Mouse (Mus musculus) myocyte (in vitro differentiated cells): Measurements from ENCODE around the gene Rtn2. TPM values are rescaled to one million over a fixed set of nuclear protein-coding genes. Genes with fewer than 3 reads are reported as not detected.
A peak's percentile ranks its signal among the peaks of the same experiment; 100 is the strongest.

Experiments
- H3K27me3 ChIP-seq: one replicate; pipeline ENCODE4 v1.6.1; 2011; ENCODE audit not compliant: control insufficient read depth, insufficient read depth, insufficient read length
- H3K36me3 ChIP-seq: one replicate; pipeline ENCODE4 v1.6.1; 2011; ENCODE audit not compliant: control insufficient read depth, insufficient read depth
- H3K4me2 ChIP-seq: one replicate; pipeline ENCODE4 v1.6.1; 2011; ENCODE audit warnings: low read depth, control low read depth
- H3K4me3 ChIP-seq: one replicate; pipeline ENCODE4 v1.5.1; 2011; ENCODE audit warnings: mild to moderate bottlenecking, control low read depth, moderate library complexity
- H3K79me2 ChIP-seq: one replicate; pipeline ENCODE4 v1.6.1; 2011; ENCODE audit not compliant: control insufficient read depth, insufficient read depth
- H3ac ChIP-seq: one replicate; pipeline ENCODE4 v1.6.1; 2011; ENCODE audit not compliant: control insufficient read depth, insufficient read length
- CEBPB ChIP-seq: IDR thresholded peaks from 2 replicates; pipeline ENCODE4 v1.6.1; 2011; ENCODE audit warnings: mild to moderate bottlenecking, moderate library complexity; ENCODE audit not compliant: poor library complexity, insufficient read depth, severe bottlenecking
- E2F4 ChIP-seq: IDR thresholded peaks from one replicate; pipeline ENCODE4 v1.6.1; 2011; ENCODE audit warnings: mild to moderate bottlenecking, control low read depth, moderate library complexity; ENCODE audit not compliant: insufficient read depth
- MAX ChIP-seq: IDR thresholded peaks from one replicate; pipeline ENCODE4 v1.6.1; 2011; ENCODE audit warnings: low read depth, mild to moderate bottlenecking, control low read depth
- MYOD1 ChIP-seq, 3 experiments: IDR thresholded peaks; one replicate each; pipeline ENCODE4 v1.6.1; 2011; ENCODE audit warnings: control low read depth in 2 of 3, low read depth in 2 of 3, mild to moderate bottlenecking in 2 of 3, moderate library complexity in 1 of 3; ENCODE audit not compliant: insufficient read length in 2 of 3, control insufficient read depth in 1 of 3
- MYOG ChIP-seq, 3 experiments: IDR thresholded peaks; one replicate each; pipeline ENCODE4 v1.6.1; 2011; ENCODE audit warnings: control low read depth in 2 of 3, low read depth in 2 of 3, mild to moderate bottlenecking in 2 of 3; ENCODE audit not compliant: insufficient read length in 2 of 3, control insufficient read depth in 1 of 3, insufficient read depth in 1 of 3
- POLR2A ChIP-seq: IDR thresholded peaks from one replicate; pipeline ENCODE4 v1.6.1; 2011; ENCODE audit warnings: low read depth, mild to moderate bottlenecking, control low read depth, moderate library complexity; ENCODE audit not compliant: insufficient read length
- POLR2AphosphoS2 ChIP-seq: IDR thresholded peaks from one replicate; pipeline ENCODE4 v1.6.1; 2011; ENCODE audit warnings: low read depth, control low read depth; ENCODE audit not compliant: insufficient read length
- REST ChIP-seq: IDR thresholded peaks from one replicate; pipeline ENCODE4 v1.6.1; 2011; ENCODE audit warnings: mild to moderate bottlenecking, control low read depth, moderate library complexity; ENCODE audit not compliant: insufficient read depth, insufficient read length
- SRF ChIP-seq: IDR thresholded peaks from one replicate; pipeline ENCODE4 v1.6.1; 2011; ENCODE audit warnings: low read depth; ENCODE audit not compliant: control insufficient read depth, insufficient read length
- TCF12 ChIP-seq: IDR thresholded peaks from one replicate; pipeline ENCODE4 v1.6.1; 2011; ENCODE audit warnings: mild to moderate bottlenecking, control low read depth; ENCODE audit not compliant: poor library complexity, insufficient read depth, severe bottlenecking
- TCF3 ChIP-seq: IDR thresholded peaks from one replicate; pipeline ENCODE4 v1.6.1; 2011; ENCODE audit warnings: low read depth, control low read depth; ENCODE audit not compliant: insufficient read length
- USF1 ChIP-seq: IDR thresholded peaks from one replicate; pipeline ENCODE4 v1.6.1; 2011; ENCODE audit warnings: low read depth, mild to moderate bottlenecking, control low read depth, moderate library complexity
- polyA plus RNA-seq: library from polyadenylated mRNA; unstranded; fragments of >200 nt; fragmentation: generic; extraction: Trizol; gene quantifications from one replicate; pipeline ENCODE4 v1.2.1, GENCODE M21; 2012; ENCODE audit warnings: missing spikeins

Gene Rtn2
- polyA plus RNA-seq, 1 experiment = 340 TPM

GRCm38 (mm10) chr7:19245083-19245482 lies 37.3 kb upstream of the Rtn2 start:
- TF ChIP-seq POLR2AphosphoS2 (peak; percentile 5), MYOD1 (IDR thresholded peaks at IDR 0.05; ENCODE audit: control insufficient read depth in 1 of 3, insufficient read length in 2 of 3, low read depth in 2 of 3) (peak in 1 of 3 experiments; percentile 84), POLR2A (no peak), E2F4 (no peak), MYOG (IDR thresholded peaks at IDR 0.05; ENCODE audit: control insufficient read depth in 1 of 3, insufficient read depth in 1 of 3, insufficient read length in 2 of 3, low read depth in 2 of 3) (peak; percentile 2 to 49 (median 8))
- Histone ChIP-seq H3ac (no peak overlapping the region), H3K79me2 (peaks cover 19% of the 10 kb centered on the region), H3K4me2 (no peak overlapping the region), H3K4me3 (no peak overlapping the region), H3K27me3 (no peaks in the 10 kb centered on the region), H3K36me3 (no peaks in the 10 kb centered on the region)

GRCm38 (mm10) chr7:19246855-19247254 lies 35.6 kb upstream of the Rtn2 start:
- no peak overlapping the region for H3ac ChIP-seq

GRCm38 (mm10) chr7:19247511-19247910 lies 34.9 kb upstream of the Rtn2 start:
- Histone ChIP-seq H3K27me3 (no peaks in the 10 kb centered on the region), H3K4me3 (no peak overlapping the region), H3ac (no peak overlapping the region), H3K4me2 (no peak overlapping the region), H3K79me2 (peaks cover 8% of the 10 kb centered on the region), H3K36me3 (no peaks in the 10 kb centered on the region)
- TF ChIP-seq POLR2A (no peak), SRF (no peak), POLR2AphosphoS2 (peak; percentile 53)

More at GRCm38 (mm10) chr7:19246855-19247254, 35.6 kb upstream of the Rtn2 start:
- Histone ChIP-seq H3K27me3 (no peaks in the 10 kb centered on the region), H3K4me3 (no peak overlapping the region), H3K79me2 (peaks cover 15% of the 10 kb centered on the region), H3K36me3 (no peaks in the 10 kb centered on the region), H3K4me2 (no peak overlapping the region)
- no peak for TF ChIP-seq MYOD1 (IDR thresholded peaks at IDR 0.05; ENCODE audit: control insufficient read depth in 1 of 3, insufficient read length in 2 of 3, low read depth in 2 of 3)
- TF ChIP-seq REST = no peak
- TF ChIP-seq SRF = no peak
- TF ChIP-seq TCF12 = no peak
- TF ChIP-seq MAX = no peak
- TF ChIP-seq POLR2A = no peak
- no peak for TF ChIP-seq POLR2AphosphoS2
- TF ChIP-seq CEBPB = no peak
- no peak for TF ChIP-seq USF1
- no peak for TF ChIP-seq TCF3
- TF ChIP-seq MYOG (IDR thresholded peaks at IDR 0.05; ENCODE audit: control insufficient read depth in 1 of 3, insufficient read depth in 1 of 3, insufficient read length in 2 of 3, low read depth in 2 of 3) = no peak
- TF ChIP-seq E2F4 = no peak

GRCm38 (mm10) chr7:19252078-19252477 lies 30.3 kb upstream of the Rtn2 start:
- Histone ChIP-seq H3K4me3 (no peak overlapping the region), H3K4me2 (no peak overlapping the region), H3ac (no peak overlapping the region), H3K79me2 (no peaks in the 10 kb centered on the region), H3K27me3 (no peaks in the 10 kb centered on the region), H3K36me3 (no peaks in the 10 kb centered on the region)
- TF ChIP-seq POLR2A (no peak), TCF12 (no peak), POLR2AphosphoS2 (no peak), E2F4 (no peak), SRF (no peak), CEBPB (no peak), MAX (no peak), TCF3 (no peak), USF1 (no peak), MYOG (IDR thresholded peaks at IDR 0.05; ENCODE audit: control insufficient read depth in 1 of 3, insufficient read depth in 1 of 3, insufficient read length in 2 of 3, low read depth in 2 of 3) (no peak), MYOD1 (IDR thresholded peaks at IDR 0.05; ENCODE audit: control insufficient read depth in 1 of 3, insufficient read length in 2 of 3, low read depth in 2 of 3) (no peak), REST (no peak)

GRCm38 (mm10) chr7:19253437-19253836 lies 29.0 kb upstream of the Rtn2 start:
- H3K4me3 ChIP-seq = no peak overlapping the region

More at GRCm38 (mm10) chr7:19253437-19253836, 29.0 kb upstream of the Rtn2 start:
- no peak overlapping the region for H3K4me2 ChIP-seq
- no peak overlapping the region for H3ac ChIP-seq
- peaks cover 13% of the 10 kb centered on the region for H3K36me3 ChIP-seq
- no peaks in the 10 kb centered on the region for H3K79me2 ChIP-seq
- TF ChIP-seq REST = no peak
- peak; percentile 91 for TF ChIP-seq POLR2AphosphoS2
- TF ChIP-seq MYOD1 (IDR thresholded peaks at IDR 0.05; ENCODE audit: control insufficient read depth in 1 of 3, insufficient read length in 2 of 3, low read depth in 2 of 3) = peak in 1 of 3 experiments; percentile 9
- no peak for TF ChIP-seq TCF3
- TF ChIP-seq MYOG (IDR thresholded peaks at IDR 0.05; ENCODE audit: control insufficient read depth in 1 of 3, insufficient read depth in 1 of 3, insufficient read length in 2 of 3, low read depth in 2 of 3) = peak in 1 of 3 experiments; percentile 66
- H3K27me3 ChIP-seq = no peaks in the 10 kb centered on the region
